Mouse (Mus musculus): ENCODE results near the gene Ccdc38. TPM values are rescaled to one million over a fixed set of nuclear protein-coding genes. Genes with fewer than 3 reads are reported as not detected.

The Ccdc38 gene
- polyA plus RNA-seq, 1 experiment, result 0.02 TPM

- peak in 1 of 2 experiments; percentile 23 for DNase-seq (ENCODE audit: low read depth in 1 of 2, low spot score in 2 of 2)
- 45% methylated on average over 18 of the region's 18 CpGs for WGBS
- no peaks in the 10 kb centered on the region for H3K27me3 ChIP-seq (ENCODE audit: control insufficient read depth, insufficient read depth, low read length)
Measured at GRCm38 (mm10) chr10:93611419-93612007, 71.1 kb downstream of the Ccdc38 start.

GRCm38 (mm10) chr10:93614850-93615249 lies 74.4 kb downstream of the Ccdc38 start:
- H3K4me3 ChIP-seq (ENCODE audit: extremely low read depth, insufficient read depth, insufficient read length), result no peak overlapping the region
- peaks cover 2% of the 10 kb centered on the region; the same call in 1 of the 2 replicates for H3K4me1 ChIP-seq (ENCODE audit: control insufficient read depth, insufficient read depth, insufficient read length)
- DNase-seq (ENCODE audit: low read depth in 1 of 2, low spot score in 2 of 2), result peak in 1 of 2 experiments; percentile 18
- 5% methylated on average over 8 of the region's 8 CpGs for WGBS
- H3K27ac ChIP-seq (ENCODE audit: insufficient read depth, low read length), result no peak overlapping the region
- H3K27me3 ChIP-seq (ENCODE audit: control insufficient read depth, insufficient read depth, low read length), result no peaks in the 10 kb centered on the region
- H3K36me3 ChIP-seq (ENCODE audit: control insufficient read depth, insufficient read depth, low read length), result no peaks in the 10 kb centered on the region
- TF ChIP-seq POLR2A (IDR thresholded peaks at IDR 0.05; ENCODE audit: low read depth, low read length) (no peak), CTCF (IDR thresholded peaks at IDR 0.05; ENCODE audit: extremely low read depth, insufficient read depth, insufficient read length, insufficient replicate concordance) (no peak)

More at GRCm38 (mm10) chr10:93611419-93612007, 71.1 kb downstream of the Ccdc38 start:
- no peak overlapping the region for H3K27ac ChIP-seq (ENCODE audit: insufficient read depth, low read length)
- no peak overlapping the region for H3K4me3 ChIP-seq (ENCODE audit: extremely low read depth, insufficient read depth, insufficient read length)
- peaks cover 2% of the 10 kb centered on the region; the same call in 1 of the 2 replicates for H3K4me1 ChIP-seq (ENCODE audit: control insufficient read depth, insufficient read depth, insufficient read length)
- no peak for TF ChIP-seq POLR2A (IDR thresholded peaks at IDR 0.05; ENCODE audit: low read depth, low read length)
- peak; percentile 72; the same call in 1 of the 2 replicates for TF ChIP-seq CTCF (IDR thresholded peaks at IDR 0.05; ENCODE audit: extremely low read depth, insufficient read depth, insufficient read length, insufficient replicate concordance)
- no peaks in the 10 kb centered on the region for H3K36me3 ChIP-seq (ENCODE audit: control insufficient read depth, insufficient read depth, low read length)

GRCm38 (mm10) chr10:93620438-93621179 lies 80.2 kb downstream of the Ccdc38 start:
- DNase-seq (ENCODE audit: low read depth in 1 of 2, low spot score in 2 of 2), result no peak
- WGBS, result 74% methylated on average over 7 of the region's 7 CpGs
- Histone ChIP-seq H3K4me3 (ENCODE audit: extremely low read depth, insufficient read depth, insufficient read length) (no peak overlapping the region), H3K36me3 (ENCODE audit: control insufficient read depth, insufficient read depth, low read length) (no peaks in the 10 kb centered on the region), H3K27me3 (ENCODE audit: control insufficient read depth, insufficient read depth, low read length) (no peaks in the 10 kb centered on the region), H3K4me1 (ENCODE audit: control insufficient read depth, insufficient read depth, insufficient read length) (no peaks in the 10 kb centered on the region), H3K27ac (ENCODE audit: insufficient read depth, low read length) (no peak overlapping the region)
- TF ChIP-seq POLR2A (IDR thresholded peaks at IDR 0.05; ENCODE audit: low read depth, low read length) (no peak), CTCF (IDR thresholded peaks at IDR 0.05; ENCODE audit: extremely low read depth, insufficient read depth, insufficient read length, insufficient replicate concordance) (no peak)

- Histone ChIP-seq H3K27me3 (ENCODE audit: control insufficient read depth, insufficient read depth, low read length) (no peaks in the 10 kb centered on the region), H3K27ac (ENCODE audit: insufficient read depth, low read length) (no peak overlapping the region), H3K36me3 (ENCODE audit: control insufficient read depth, insufficient read depth, low read length) (no peaks in the 10 kb centered on the region), H3K4me1 (ENCODE audit: control insufficient read depth, insufficient read depth, insufficient read length) (no peaks in the 10 kb centered on the region), H3K4me3 (ENCODE audit: extremely low read depth, insufficient read depth, insufficient read length) (no peak overlapping the region)
- 83% methylated on average over 9 of the region's 9 CpGs for WGBS
- no peak for DNase-seq (ENCODE audit: low read depth in 1 of 2, low spot score in 2 of 2)
- no peak for TF ChIP-seq CTCF (IDR thresholded peaks at IDR 0.05; ENCODE audit: extremely low read depth, insufficient read depth, insufficient read length, insufficient replicate concordance)
- no peak for TF ChIP-seq POLR2A (IDR thresholded peaks at IDR 0.05; ENCODE audit: low read depth, low read length)
Measured at GRCm38 (mm10) chr10:93623725-93624124, 83.3 kb downstream of the Ccdc38 start.

- Histone ChIP-seq H3K36me3 (ENCODE audit: control insufficient read depth, insufficient read depth, low read length) (no peaks in the 10 kb centered on the region), H3K27ac (ENCODE audit: insufficient read depth, low read length) (no peak overlapping the region), H3K27me3 (ENCODE audit: control insufficient read depth, insufficient read depth, low read length) (no peaks in the 10 kb centered on the region), H3K4me3 (ENCODE audit: extremely low read depth, insufficient read depth, insufficient read length) (no peak overlapping the region), H3K4me1 (ENCODE audit: control insufficient read depth, insufficient read depth, insufficient read length) (no peaks in the 10 kb centered on the region)
- no peak for DNase-seq (ENCODE audit: low read depth in 1 of 2, low spot score in 2 of 2)
- 87% methylated on average over 10 of the region's 10 CpGs for WGBS
- TF ChIP-seq CTCF (IDR thresholded peaks at IDR 0.05; ENCODE audit: extremely low read depth, insufficient read depth, insufficient read length, insufficient replicate concordance), result no peak
Measured at GRCm38 (mm10) chr10:93624151-93624550, 83.7 kb downstream of the Ccdc38 start.

GRCm38 (mm10) chr10:93630310-93630709 lies 89.9 kb downstream of the Ccdc38 start:
- DNase-seq (ENCODE audit: low read depth in 1 of 2, low spot score in 2 of 2), result no peak
- no peaks in the 10 kb centered on the region for H3K27me3 ChIP-seq (ENCODE audit: control insufficient read depth, insufficient read depth, low read length)
- H3K36me3 ChIP-seq (ENCODE audit: control insufficient read depth, insufficient read depth, low read length), result no peaks in the 10 kb centered on the region
- TF ChIP-seq POLR2A (IDR thresholded peaks at IDR 0.05; ENCODE audit: low read depth, low read length) (no peak), CTCF (IDR thresholded peaks at IDR 0.05; ENCODE audit: extremely low read depth, insufficient read depth, insufficient read length, insufficient replicate concordance) (no peak)
- WGBS, result 91% methylated on average over 5 of the region's 5 CpGs
- no peak overlapping the region for H3K27ac ChIP-seq (ENCODE audit: insufficient read depth, low read length)
- no peaks in the 10 kb centered on the region for H3K4me1 ChIP-seq (ENCODE audit: control insufficient read depth, insufficient read depth, insufficient read length)
- H3K4me3 ChIP-seq (ENCODE audit: extremely low read depth, insufficient read depth, insufficient read length), result no peak overlapping the region

GRCm38 (mm10) chr10:93632086-93632485 lies 91.7 kb downstream of the Ccdc38 start:
- no peak for TF ChIP-seq CTCF (IDR thresholded peaks at IDR 0.05; ENCODE audit: extremely low read depth, insufficient read depth, insufficient read length, insufficient replicate concordance)
- TF ChIP-seq POLR2A (IDR thresholded peaks at IDR 0.05; ENCODE audit: low read depth, low read length), result no peak
- no peak for DNase-seq (ENCODE audit: low read depth in 1 of 2, low spot score in 2 of 2)
- no peaks in the 10 kb centered on the region for H3K4me1 ChIP-seq (ENCODE audit: control insufficient read depth, insufficient read depth, insufficient read length)
- no peak overlapping the region for H3K4me3 ChIP-seq (ENCODE audit: extremely low read depth, insufficient read depth, insufficient read length)
- no peaks in the 10 kb centered on the region for H3K27me3 ChIP-seq (ENCODE audit: control insufficient read depth, insufficient read depth, low read length)
- no peak overlapping the region for H3K27ac ChIP-seq (ENCODE audit: insufficient read depth, low read length)
- H3K36me3 ChIP-seq (ENCODE audit: control insufficient read depth, insufficient read depth, low read length), result no peaks in the 10 kb centered on the region
- 77% methylated on average over 4 of the region's 4 CpGs for WGBS
